Mouse (Mus musculus) hindbrain, embryonic 11.5 days (tissue): Measurements from ENCODE around the gene Arl6ip4. TPM values are rescaled to one million over a fixed set of nuclear protein-coding genes. Genes with fewer than 3 reads are reported as not detected.

Experiments used
- ATAC-seq: fragments of 200-750 bp; cut with Nextera tagmentation; 2 replicates; pipeline ENCODE4 v1.8.0; 2017; ENCODE audit warnings: mild to moderate bottlenecking, moderate TSS enrichment, moderate library complexity; ENCODE audit not compliant: low FRiP score
- DNase-seq: peaks from one replicate; pipeline ENCODE4 v3.0.0-alpha.2; 2015; ENCODE audit warnings: low spot score
- H3K27ac ChIP-seq: fragments of 300-500 bp; sonication (generic); 2 replicates; pipeline ENCODE4 v1.5.1; 2014; ENCODE audit warnings: mild to moderate bottlenecking, low read depth, low read length
- H3K27me3 ChIP-seq: fragments of 300-500 bp; sonication (generic); 2 replicates; pipeline ENCODE4 v1.6.1; 2014; ENCODE audit warnings: mild to moderate bottlenecking, low read length, moderate library complexity, mixed read lengths; ENCODE audit not compliant: control insufficient read depth, insufficient read depth
- H3K36me3 ChIP-seq: fragments of 300-500 bp; sonication (generic); 2 replicates; pipeline ENCODE4 v1.6.1; 2014; ENCODE audit warnings: mild to moderate bottlenecking, low read length, moderate library complexity, mixed read lengths; ENCODE audit not compliant: control insufficient read depth, insufficient read depth
- H3K4me1 ChIP-seq: fragments of 300-500 bp; sonication (generic); replicated peaks from 2 replicates; pipeline ENCODE4 v1.6.1; 2014; ENCODE audit warnings: low read length, mixed read lengths; ENCODE audit not compliant: control insufficient read depth, insufficient read depth
- H3K4me2 ChIP-seq: fragments of 300-500 bp; sonication (generic); replicated peaks from 2 replicates; pipeline ENCODE4 v1.6.1; 2014; ENCODE audit warnings: mild to moderate bottlenecking, low read depth, low read length
- H3K4me3 ChIP-seq: fragments of 300-500 bp; sonication (generic); 2 replicates; pipeline ENCODE4 v1.5.1; 2014; ENCODE audit warnings: low read depth, low read length
- H3K9ac ChIP-seq: fragments of 300-500 bp; sonication (generic); 2 replicates; pipeline ENCODE4 v1.6.1; 2014; ENCODE audit warnings: low read depth, low read length
- H3K9me3 ChIP-seq: fragments of 300-500 bp; sonication (generic); 2 replicates; pipeline ENCODE4 v1.6.1; 2016; ENCODE audit warnings: low read length; ENCODE audit not compliant: control insufficient read depth
- WGBS: fragments of 180-500 bp; shearing (Covaris S2); extraction: QIAGEN DNeasy Blood & Tissue Kit; methylation state at CpG from one replicate; pipeline ENCODE4 v1.1.7; 2014; 5-methylcytosine and 5-hydroxymethylcytosine counted together
- polyA plus RNA-seq: library from polyadenylated mRNA; unstranded; fragments of >200 nt; fragmentation: Nextera tagmentation; extraction: Ambion mirVana; gene quantifications from 2 replicates; pipeline ENCODE4 v1.2.1, GENCODE M21; 2014

Arl6ip4 gene
- polyA plus RNA-seq, 1 experiment from 2014 or later: 91.5 TPM

DNA sequence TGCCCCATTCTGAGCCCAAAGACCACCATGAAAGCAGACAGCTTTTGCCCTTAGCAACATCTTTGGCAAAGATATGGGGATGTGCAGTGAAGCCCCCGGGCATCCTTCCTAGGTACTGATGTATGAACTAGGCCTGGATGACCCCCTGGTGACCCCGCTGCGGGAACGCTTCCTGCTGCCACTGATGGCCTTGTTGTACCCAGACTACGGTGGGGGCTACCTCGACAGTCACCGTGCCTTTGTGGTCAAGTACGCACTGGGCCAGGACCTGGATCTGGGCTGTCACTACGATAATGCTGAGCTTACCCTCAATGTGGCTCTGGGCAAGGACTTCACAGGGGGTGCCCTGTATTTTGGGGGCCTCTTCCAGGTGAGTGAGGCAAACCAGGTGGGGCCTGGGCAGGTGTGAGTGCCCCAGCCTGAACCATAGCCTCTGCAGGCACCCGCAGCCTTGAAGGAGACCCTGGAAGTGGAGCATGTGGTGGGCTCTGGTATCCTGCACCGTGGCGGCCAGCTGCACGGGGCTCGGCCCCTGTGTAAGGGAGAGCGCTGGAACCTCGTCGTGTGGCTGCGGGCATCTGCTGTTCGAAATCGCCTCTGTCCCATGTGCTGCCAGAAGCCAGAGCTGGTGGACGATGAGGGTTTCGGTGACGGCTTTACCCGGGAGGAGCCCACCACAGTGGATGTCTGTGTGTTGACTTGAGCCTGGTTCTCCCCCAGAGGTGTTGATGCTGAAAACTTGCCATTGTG lies 1.4 kb upstream of the Arl6ip4 start:
- Histone ChIP-seq H3K36me3 (peaks cover 7% of the 10 kb centered on the region; the same call in 1 of the 2 replicates), H3K4me2 (no peak overlapping the region)

DNA sequence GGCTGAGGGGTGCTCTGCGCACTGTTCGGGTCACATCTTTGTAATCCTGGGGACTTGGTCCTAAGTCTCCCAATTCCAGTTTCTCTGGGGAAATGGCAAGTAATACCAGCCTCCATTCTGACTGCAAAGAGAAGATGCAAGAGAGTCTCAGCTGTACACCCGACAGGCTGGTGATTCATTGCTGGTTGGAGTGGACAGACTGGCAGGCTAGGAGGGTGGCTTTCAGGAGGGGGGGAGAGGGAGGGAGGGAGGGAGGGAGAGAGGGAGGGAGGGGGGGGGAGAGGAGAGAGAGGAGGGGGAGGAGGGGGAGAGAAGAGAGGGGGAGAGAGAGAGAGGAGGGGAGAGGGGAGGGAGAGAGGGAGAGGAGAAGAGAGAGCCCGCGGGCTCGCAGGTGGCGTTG lies 358 bp upstream of the Arl6ip4 start:
- Histone ChIP-seq H3K9me3 (no peaks in the 10 kb centered on the region), H3K4me3 (peak overlapping the region; percentile 92), H3K27ac (peak overlapping the region; percentile 76), H3K36me3 (peaks cover 7% of the 10 kb centered on the region; the same call in 1 of the 2 replicates), H3K4me1 (peaks cover 14% of the 10 kb centered on the region), H3K27me3 (no peaks in the 10 kb centered on the region), H3K9ac (peak overlapping the region; percentile 95), H3K4me2 (peak overlapping the region; percentile 96)
- DNase-seq (no peak), ATAC-seq (no peak)
- WGBS: 26% methylated on average over 7 of the region's 7 CpGs

More for the DNA sequence above, 1.4 kb upstream of the Arl6ip4 start:
- no peaks in the 10 kb centered on the region for H3K9me3 ChIP-seq
- 93% methylated on average over 24 of the region's 24 CpGs for WGBS
- peaks cover 14% of the 10 kb centered on the region for H3K4me1 ChIP-seq
- H3K4me3 ChIP-seq: no peak overlapping the region
- ATAC-seq (no peak), DNase-seq (no peak)
- H3K9ac ChIP-seq: no peak overlapping the region
- no peaks in the 10 kb centered on the region for H3K27me3 ChIP-seq
- no peak overlapping the region for H3K27ac ChIP-seq

DNA sequence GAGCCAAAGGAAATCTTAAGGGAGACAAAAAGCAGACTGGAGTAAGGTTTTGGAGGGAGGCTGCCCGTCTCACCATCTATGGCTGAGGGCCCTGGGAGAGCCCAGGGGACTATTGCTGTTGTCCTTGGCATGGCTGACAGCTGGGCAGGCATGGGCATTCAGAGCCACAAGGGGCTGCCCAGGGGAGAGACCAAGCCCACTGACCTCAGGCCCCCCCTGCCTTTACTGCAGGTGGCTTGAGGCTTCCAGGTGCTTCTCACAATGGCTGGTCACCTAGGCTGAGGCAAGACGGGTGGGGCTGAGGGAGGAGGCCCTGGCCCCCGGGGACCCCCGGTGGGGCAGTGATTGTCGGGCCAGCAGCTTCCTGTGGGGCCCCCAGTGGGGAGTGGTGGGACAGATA lies 3.3 kb downstream of the Arl6ip4 start:
- peaks cover 7% of the 10 kb centered on the region for H3K36me3 ChIP-seq
- no peak overlapping the region for H3K4me2 ChIP-seq
- H3K9me3 ChIP-seq: no peaks in the 10 kb centered on the region
- H3K4me3 ChIP-seq: no peak overlapping the region
- H3K27ac ChIP-seq: no peak overlapping the region
- 82% methylated on average over 5 of the region's 5 CpGs for WGBS
- H3K4me1 ChIP-seq: peaks cover 7% of the 10 kb centered on the region
- DNase-seq (no peak), ATAC-seq (no peak)
- no peaks in the 10 kb centered on the region for H3K27me3 ChIP-seq
- H3K9ac ChIP-seq: no peak overlapping the region

DNA sequence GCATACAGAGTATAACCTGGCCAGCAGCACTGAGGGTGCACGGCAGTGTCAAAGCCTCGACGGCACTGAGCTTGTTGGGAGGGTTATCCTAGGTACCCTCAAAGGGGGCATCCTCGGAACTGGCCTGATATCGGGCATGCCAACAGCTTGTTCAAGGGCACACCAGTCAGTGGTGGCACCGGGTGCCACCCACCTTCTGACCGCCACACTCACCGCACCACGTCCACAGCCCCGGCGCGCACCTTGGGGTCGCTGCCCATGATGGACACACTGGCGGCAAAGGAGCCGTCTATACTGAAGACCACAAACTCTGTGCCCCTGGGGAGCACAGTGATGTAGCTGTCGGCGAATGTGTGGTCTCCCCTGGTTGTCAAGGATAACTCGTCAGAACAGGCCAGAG lies 6.5 kb downstream of the Arl6ip4 start:
- H3K9me3 ChIP-seq: no peaks in the 10 kb centered on the region
- no peak for DNase-seq
- no peaks in the 10 kb centered on the region for H3K4me1 ChIP-seq
- H3K27me3 ChIP-seq: no peaks in the 10 kb centered on the region
- 92% methylated on average over 18 of the region's 18 CpGs for WGBS
- H3K36me3 ChIP-seq: peaks cover 7% of the 10 kb centered on the region
- ATAC-seq: no peak
- no peak overlapping the region for H3K4me2 ChIP-seq
- no peak overlapping the region for H3K4me3 ChIP-seq
- H3K9ac ChIP-seq: no peak overlapping the region
- no peak overlapping the region for H3K27ac ChIP-seq

DNA sequence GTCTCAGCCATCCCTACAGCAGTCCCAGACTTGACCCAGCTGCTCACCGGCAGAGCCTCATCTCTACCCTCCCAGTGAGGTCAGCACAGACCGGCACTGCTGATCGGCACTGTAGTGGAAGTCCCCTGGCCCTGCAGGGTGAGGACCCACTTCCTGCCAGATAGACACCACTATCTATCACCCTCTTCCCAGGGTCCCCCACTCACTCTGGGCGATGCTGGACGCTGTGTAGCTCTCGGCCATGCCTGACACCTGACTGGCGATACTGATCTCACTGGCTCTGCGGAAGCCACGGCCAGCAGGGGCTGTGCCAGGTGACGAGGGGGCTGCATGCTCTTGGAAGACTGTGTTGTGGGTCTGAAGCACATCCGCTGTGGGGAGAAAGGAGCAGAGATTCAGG lies 9.2 kb downstream of the Arl6ip4 start:
- 90% methylated on average over 11 of the region's 11 CpGs for WGBS
- Histone ChIP-seq H3K36me3 (no peaks in the 10 kb centered on the region; the same call in 1 of the 2 replicates), H3K9me3 (no peaks in the 10 kb centered on the region), H3K4me1 (no peaks in the 10 kb centered on the region), H3K9ac (no peak overlapping the region), H3K27ac (no peak overlapping the region), H3K4me2 (no peak overlapping the region), H3K27me3 (no peaks in the 10 kb centered on the region), H3K4me3 (no peak overlapping the region)
- ATAC-seq (no peak), DNase-seq (no peak)

DNA sequence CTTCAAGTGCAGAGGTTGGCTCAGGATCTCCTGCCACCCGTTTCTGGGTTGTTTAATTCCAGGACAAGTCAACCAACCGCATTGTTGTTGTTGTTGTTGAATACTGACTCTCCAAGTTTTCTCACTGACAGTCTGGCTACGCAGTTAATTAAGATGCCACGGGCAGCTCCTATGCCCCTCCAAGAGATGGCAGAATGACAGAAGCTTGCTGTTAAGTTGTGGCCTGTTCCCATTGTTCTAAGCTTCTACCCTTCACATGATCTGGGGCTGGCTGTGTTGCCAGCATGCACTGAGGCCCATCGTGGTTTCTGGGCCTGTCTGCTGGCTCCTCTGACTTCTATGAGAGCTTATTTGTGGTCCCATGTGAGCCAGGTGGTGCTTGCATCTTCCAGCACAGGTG lies 18.4 kb downstream of the Arl6ip4 start:
- Histone ChIP-seq H3K27ac (no peak overlapping the region), H3K4me3 (no peak overlapping the region), H3K9me3 (no peaks in the 10 kb centered on the region), H3K4me1 (no peaks in the 10 kb centered on the region), H3K4me2 (no peak overlapping the region), H3K27me3 (no peaks in the 10 kb centered on the region), H3K9ac (no peak overlapping the region), H3K36me3 (no peaks in the 10 kb centered on the region)
- no peak for DNase-seq
- 89% methylated on average over 5 of the region's 5 CpGs for WGBS
- no peak for ATAC-seq

DNA sequence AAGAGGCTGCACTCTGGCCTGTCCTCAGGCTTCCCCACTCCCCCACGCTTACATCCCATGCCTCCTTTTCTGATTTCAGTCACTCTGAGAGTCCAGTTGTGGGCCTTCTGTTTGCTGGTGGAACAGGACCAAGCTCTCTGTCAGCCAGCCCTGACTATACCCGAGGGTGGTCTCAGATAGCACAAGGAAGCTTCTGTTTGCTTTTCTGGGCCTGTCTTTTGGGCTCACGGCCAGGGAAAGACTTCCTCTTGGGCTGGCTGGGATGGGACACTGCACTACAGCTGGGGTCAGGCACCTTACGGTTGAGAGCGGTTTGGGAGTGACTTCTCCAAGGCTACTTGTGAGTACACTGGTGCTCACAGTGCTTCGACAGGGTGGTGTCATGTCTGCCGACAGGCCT lies 22.2 kb downstream of the Arl6ip4 start:
- H3K4me1 ChIP-seq: no peaks in the 10 kb centered on the region
- H3K9ac ChIP-seq: no peak overlapping the region
- no peak overlapping the region for H3K27ac ChIP-seq
- no peak overlapping the region for H3K4me3 ChIP-seq
- ATAC-seq: no peak
- H3K27me3 ChIP-seq: no peaks in the 10 kb centered on the region
- H3K36me3 ChIP-seq: no peaks in the 10 kb centered on the region
- DNase-seq: no peak
- no peaks in the 10 kb centered on the region for H3K9me3 ChIP-seq
- 75% methylated on average over 7 of the region's 7 CpGs for WGBS
- H3K4me2 ChIP-seq: no peak overlapping the region

DNA sequence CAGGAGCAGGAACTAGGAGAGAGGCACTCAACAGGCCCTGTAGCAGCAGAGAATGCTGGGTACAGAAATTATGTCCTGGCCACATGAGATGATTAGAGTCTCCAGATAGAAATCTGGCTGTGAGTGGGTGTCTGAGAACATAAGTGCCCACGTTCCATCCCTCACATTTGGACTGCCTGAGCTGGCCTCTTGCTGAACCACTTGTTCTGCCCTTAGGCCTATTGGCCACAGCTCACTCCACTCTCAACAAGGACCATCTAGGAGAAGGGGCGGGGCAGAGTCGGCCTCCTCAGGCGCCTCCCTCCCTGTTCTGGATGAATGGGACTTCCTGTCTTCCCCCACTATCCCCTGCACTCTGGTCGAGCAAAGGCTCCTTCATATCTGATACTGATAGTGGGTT lies 33.1 kb downstream of the Arl6ip4 start:
- Histone ChIP-seq H3K27me3 (no peaks in the 10 kb centered on the region), H3K4me2 (no peak overlapping the region), H3K27ac (no peak overlapping the region), H3K4me3 (no peak overlapping the region), H3K36me3 (no peaks in the 10 kb centered on the region), H3K4me1 (no peaks in the 10 kb centered on the region), H3K9me3 (no peaks in the 10 kb centered on the region), H3K9ac (no peak overlapping the region)
- no peak for ATAC-seq
- DNase-seq: no peak
- whole genome bisulfite sequencing: 73% methylated on average over 5 of the region's 5 CpGs

DNA sequence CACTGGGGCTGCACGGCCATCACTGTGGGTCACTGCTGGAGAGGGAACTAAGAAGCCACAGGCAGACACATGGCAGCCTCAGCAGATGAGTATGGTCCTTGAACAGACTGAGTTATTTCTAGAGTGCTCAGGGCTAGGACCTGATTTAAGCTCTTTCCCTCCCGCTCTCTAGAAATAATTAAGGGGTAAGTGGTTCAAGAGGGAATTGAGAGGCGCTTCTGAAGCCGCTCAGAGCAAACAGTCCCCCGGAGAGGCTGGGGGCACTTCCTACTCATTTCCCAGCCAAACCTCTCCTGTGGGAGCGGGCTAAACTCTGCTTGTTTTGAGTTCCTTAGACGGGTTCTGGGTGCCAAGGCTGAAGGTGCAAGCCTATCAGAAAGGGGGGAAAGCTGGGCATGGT lies 35.0 kb downstream of the Arl6ip4 start:
- Histone ChIP-seq H3K27ac (no peak overlapping the region), H3K27me3 (no peaks in the 10 kb centered on the region), H3K4me2 (no peak overlapping the region), H3K4me3 (no peak overlapping the region), H3K9me3 (no peaks in the 10 kb centered on the region), H3K9ac (no peak overlapping the region), H3K36me3 (no peaks in the 10 kb centered on the region), H3K4me1 (no peaks in the 10 kb centered on the region)
- DNase-seq (no peak), ATAC-seq (no peak)
- WGBS: 90% methylated on average over 7 of the region's 7 CpGs
